Mouse (Mus musculus) bone marrow macrophage, adult 2 months (primary cell): ENCODE results near the gene Pex6.
A peak's percentile ranks its signal among the peaks of the same experiment; 100 is the strongest.

Experiments used
- CTCF ChIP-seq: IDR thresholded peaks from 2 replicates; pipeline ENCODE4 v1.5.1; 2012; ENCODE audit warnings: low read depth, mild to moderate bottlenecking, low read length, moderate library complexity
- POLR2A ChIP-seq: IDR thresholded peaks from 2 replicates; pipeline ENCODE4 v1.6.1; 2012; ENCODE audit warnings: mild to moderate bottlenecking, low read depth, low read length, borderline replicate concordance

DNA sequence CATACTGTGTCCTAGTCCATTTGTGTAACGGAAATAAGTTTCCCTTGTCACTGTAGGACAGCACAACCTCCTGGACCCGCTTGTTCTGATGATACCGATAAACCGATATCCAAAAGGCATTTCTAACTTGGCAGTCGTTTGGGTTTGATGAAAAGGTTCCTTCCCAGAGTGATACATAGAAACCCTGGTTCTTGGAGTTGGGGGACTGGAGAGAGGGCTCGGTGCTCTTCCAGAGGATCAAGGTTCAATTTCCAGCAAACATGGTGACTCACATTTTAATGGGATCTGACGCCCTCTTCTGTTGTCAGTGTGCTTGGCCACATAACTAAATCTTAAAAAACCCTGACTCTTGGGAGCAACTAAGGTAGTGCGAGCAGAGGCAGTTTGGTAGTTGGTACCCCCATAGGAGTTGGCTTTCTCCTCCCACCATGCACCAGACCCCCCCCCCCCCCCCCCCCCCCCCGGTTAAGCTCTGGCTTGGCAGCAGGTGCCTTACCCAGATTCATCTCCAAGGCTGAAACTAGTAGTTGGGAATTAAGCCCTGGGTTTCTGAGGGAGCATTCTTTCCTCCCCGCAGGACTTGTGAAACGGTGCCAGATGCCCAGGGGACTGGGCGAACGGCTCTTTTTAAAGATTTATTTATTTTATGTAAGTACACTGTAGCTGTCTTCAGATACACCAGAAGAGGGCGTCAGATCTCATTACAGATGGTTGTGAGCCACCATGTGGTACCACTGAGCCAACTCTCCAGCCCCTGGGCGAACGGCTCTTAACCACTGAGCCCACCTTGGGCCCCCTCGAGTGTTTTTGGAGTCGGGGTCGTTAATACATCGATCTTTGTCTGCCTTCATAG is 62.2 kb downstream of the Pex6 start:
- 0 out of 2 replicates have a peak, but pooled peaks have one; percentile 42 for TF ChIP-seq CTCF
- TF ChIP-seq POLR2A, result no peak
